Mouse (Mus musculus): Measurements from ENCODE around the gene Slc22a7.

Gene Slc22a7

GRCm38 (mm10) chr17:46433627-46434026 is 4.6 kb downstream of the Slc22a7 start:
- DNase-seq: no peak

- DNase-seq: no peak
These were observed 9.4 kb downstream of the Slc22a7 start, which contains the start of gene Crip3 for GRCm38 (mm10) chr17:46428761-46429414. Gene Crip3, plus strand, starts transcription at chr17:46428926.

- no peak for DNase-seq
These were observed 11.8 kb downstream of the Slc22a7 start for GRCm38 (mm10) chr17:46426496-46426895.

GRCm38 (mm10) chr17:46419717-46420116 is 18.5 kb downstream of the Slc22a7 start:
- no peak for DNase-seq

- DNase-seq: no peak
These were observed 19.6 kb downstream of the Slc22a7 start for GRCm38 (mm10) chr17:46418628-46419027.

- DNase-seq: no peak
These were observed 29.8 kb downstream of the Slc22a7 start for GRCm38 (mm10) chr17:46408478-46408877.

- no peak for DNase-seq
These were observed 43.6 kb downstream of the Slc22a7 start for GRCm38 (mm10) chr17:46394631-46395030.

GRCm38 (mm10) chr17:46393012-46393411 is 45.2 kb downstream of the Slc22a7 start:
- no peak for DNase-seq

- DNase-seq: no peak
These were observed 50.1 kb downstream of the Slc22a7 start for GRCm38 (mm10) chr17:46388200-46388599.

GRCm38 (mm10) chr17:46384061-46384801 is 54.0 kb downstream of the Slc22a7 start:
- peak; percentile 25 for DNase-seq

GRCm38 (mm10) chr17:46383294-46384060 is 54.8 kb downstream of the Slc22a7 start, which contains the start of gene Zfp318:
Gene Zfp318, plus strand, starts transcription at chr17:46383731.
- peak; percentile 95 for DNase-seq
